ENCODE assay signal across 15 mouse cellular contexts in genomic region chr19:44100840-44101239, GRCm38 (mm10).
"Had no signal": no experiment of that assay in that cellular context is flagged by ENCODE, and none has a peak within 500 bp of the region (broad histone marks: within the 10 kb centered on the region; RNA-seq: fewer than 3 reads in every experiment).

No protein-coding gene starts in this region.

- H3K4me3 ChIP-seq: neural tube, embryonic 13.5 days; neural tube, embryonic 15.5 days; stomach, embryonic 15.5 days had no signal

- H3K9me3 ChIP-seq: neural tube, embryonic 15.5 days; stomach, embryonic 15.5 days had no signal

- H3K9ac ChIP-seq: neural tube, embryonic 13.5 days; neural tube, embryonic 15.5 days; stomach, embryonic 15.5 days had no signal

- H3K27me3 ChIP-seq: neural tube, embryonic 13.5 days; neural tube, embryonic 15.5 days; stomach, embryonic 15.5 days had no signal

- DNase-seq: retina, postnatal 1 day; right cerebral cortex, adult 18-20 months; right cerebral cortex, postnatal 14 days; right cerebral cortex, postnatal 25 days; right cerebral cortex, postnatal 4 days; spleen, adult 18-20 months; thymus, adult 18-20 months; thymus, adult 2 months; thymus, postnatal 14 days; thymus, postnatal 25 days; thymus, postnatal 4 days had no signal

- H3K27ac ChIP-seq: neural tube, embryonic 13.5 days; neural tube, embryonic 15.5 days; stomach, embryonic 15.5 days; stomach, postnatal 0 days had no signal
